Mouse (Mus musculus) CH12.LX (cell line): ENCODE measurements around the gene Syce1. TPM values are rescaled to one million over a fixed set of nuclear protein-coding genes. Genes with fewer than 3 reads are reported as not detected.

Experiments
- DNase-seq: peaks from one replicate; pipeline ENCODE4 v3.0.0-alpha.2; 2013; ENCODE audit errors: extremely low read depth
- H3K27ac ChIP-seq: 2 replicates; pipeline ENCODE4 v1.5.1; 2012; ENCODE audit warnings: low read depth, mild to moderate bottlenecking, control low read depth, moderate library complexity; ENCODE audit not compliant: insufficient read depth
- H3K27me3 ChIP-seq: replicated peaks from 2 replicates; pipeline ENCODE3; 2012; ENCODE audit warnings: inconsistent platforms
- H3K36me3 ChIP-seq, 2 experiments: replicated peaks in 1 of 2; 2 replicates each; pipeline versions ENCODE3 to v1.6.1; 2012; ENCODE audit warnings: inconsistent platforms in 1 of 2, low read length in 1 of 2, mild to moderate bottlenecking in 1 of 2, mixed read lengths in 1 of 2, moderate library complexity in 1 of 2; ENCODE audit not compliant: control insufficient read depth in 1 of 2, insufficient read depth in 1 of 2
- H3K4me1 ChIP-seq, 2 experiments: 2 replicates each; pipeline ENCODE4 v1.6.1; 2012; ENCODE audit warnings: inconsistent platforms in 1 of 2, moderate library complexity in 1 of 2; ENCODE audit not compliant: insufficient read depth in 2 of 2, control insufficient read depth in 1 of 2
- H3K4me2 ChIP-seq: 2 replicates; pipeline ENCODE4 v1.6.1; 2012; ENCODE audit warnings: low read depth, mild to moderate bottlenecking, control low read depth; ENCODE audit not compliant: poor library complexity, insufficient read depth, severe bottlenecking
- H3K4me3 ChIP-seq, 3 experiments: fragments of 150-350 bp in 1 of 3; sonication (generic) in 1 of 3; replicated peaks in 1 of 3; 2 replicates each; pipeline versions ENCODE3 to v1.5.1; 2011 to 2012; ENCODE audit warnings: low read depth in 2 of 3, low read length in 2 of 3, mild to moderate bottlenecking in 2 of 3, moderate library complexity in 2 of 3, control low read depth in 1 of 3, improper control_type of control experiment in 1 of 3, inconsistent platforms in 1 of 3, mixed read lengths in 1 of 3; ENCODE audit not compliant: poor library complexity in 1 of 3
- H3K79me2 ChIP-seq: replicated peaks from 2 replicates; pipeline ENCODE4 v1.6.1; 2012; ENCODE audit warnings: mild to moderate bottlenecking, moderate library complexity; ENCODE audit not compliant: control insufficient read depth, poor library complexity, insufficient read depth, severe bottlenecking; ENCODE audit errors: extremely low read depth
- H3K9ac ChIP-seq: 2 replicates; pipeline ENCODE4 v1.6.1; 2012; ENCODE audit warnings: low read depth, mild to moderate bottlenecking, control low read depth, moderate library complexity; ENCODE audit not compliant: insufficient read depth
- H3K9me3 ChIP-seq: replicated peaks from 2 replicates; pipeline ENCODE3; 2012; ENCODE audit warnings: low read length, inconsistent platforms, mixed read lengths
- CHD1 ChIP-seq: IDR thresholded peaks from 2 replicates; pipeline ENCODE4 v1.6.1; 2012; ENCODE audit warnings: low read depth, low read length, improper control_type of control experiment, inconsistent platforms
- ETS1 ChIP-seq: conservative IDR thresholded peaks from 2 replicates; pipeline ENCODE4 v1.6.1; 2012; ENCODE audit warnings: low read depth, mild to moderate bottlenecking, inconsistent platforms, low read length, improper control_type of control experiment, moderate library complexity
- GABPA ChIP-seq: IDR thresholded peaks from 2 replicates; pipeline ENCODE4 v1.6.1; 2012; ENCODE audit warnings: low read depth, low read length, improper control_type of control experiment, inconsistent platforms; ENCODE audit not compliant: insufficient replicate concordance
- IRF4 ChIP-seq: IDR thresholded peaks from 2 replicates; pipeline ENCODE4 v1.6.1; 2014; ENCODE audit warnings: low read depth, mild to moderate bottlenecking, inconsistent platforms, low read length, improper control_type of control experiment
- JUN ChIP-seq: IDR thresholded peaks from 2 replicates; pipeline ENCODE4 v1.6.1; 2011; ENCODE audit warnings: low read depth, mild to moderate bottlenecking, low read length, improper control_type of control experiment, moderate library complexity; ENCODE audit not compliant: insufficient read depth
- JUND ChIP-seq: conservative IDR thresholded peaks from 2 replicates; pipeline ENCODE4 v1.6.1; 2011; ENCODE audit warnings: low read depth, low read length, improper control_type of control experiment
- MAX ChIP-seq: IDR thresholded peaks from 2 replicates; pipeline ENCODE4 v1.6.1; 2011; ENCODE audit warnings: low read length, improper control_type of control experiment
- MAZ ChIP-seq: IDR thresholded peaks from 2 replicates; pipeline ENCODE4 v1.6.1; 2012; ENCODE audit warnings: low read depth, mild to moderate bottlenecking, inconsistent platforms, low read length, improper control_type of control experiment, moderate library complexity
- MXI1 ChIP-seq: IDR thresholded peaks from 2 replicates; pipeline ENCODE4 v1.6.1; 2011; ENCODE audit warnings: mild to moderate bottlenecking, low read depth, low read length, improper control_type of control experiment
- MYC ChIP-seq: IDR thresholded peaks from 2 replicates; pipeline ENCODE4 v1.6.1; 2011; ENCODE audit warnings: low read depth, mild to moderate bottlenecking, improper control_type of control experiment, low read length
- NELFE ChIP-seq: IDR thresholded peaks from 2 replicates; pipeline ENCODE4 v1.6.1; 2011; ENCODE audit warnings: low read depth, low read length, improper control_type of control experiment
- PAX5 ChIP-seq: IDR thresholded peaks from 2 replicates; pipeline ENCODE4 v1.6.1; 2012; ENCODE audit warnings: low read length, inconsistent platforms, mixed read lengths
- POLR2AphosphoS2 ChIP-seq: IDR thresholded peaks from 2 replicates; pipeline ENCODE4 v1.6.1; 2011; ENCODE audit warnings: low read depth, low read length, improper control_type of control experiment
- SMC3 ChIP-seq: IDR thresholded peaks from 2 replicates; pipeline ENCODE4 v1.6.1; 2011; ENCODE audit warnings: low read depth, low read length, improper control_type of control experiment
- TCF12 ChIP-seq: IDR thresholded peaks from 2 replicates; pipeline ENCODE4 v1.6.1; 2014; ENCODE audit warnings: low read depth, mild to moderate bottlenecking, inconsistent platforms, low read length, improper control_type of control experiment
- USF1 ChIP-seq: IDR thresholded peaks from 2 replicates; pipeline ENCODE4 v1.6.1; 2014; ENCODE audit warnings: low read depth, mild to moderate bottlenecking, inconsistent platforms, low read length, improper control_type of control experiment
- USF2 ChIP-seq: conservative IDR thresholded peaks from 2 replicates; pipeline ENCODE4 v1.6.1; 2011; ENCODE audit warnings: low read depth, low read length, improper control_type of control experiment
- ZMIZ1 ChIP-seq: IDR thresholded peaks from 2 replicates; pipeline ENCODE4 v1.6.1; 2012; ENCODE audit warnings: low read depth, mild to moderate bottlenecking, inconsistent platforms, low read length, improper control_type of control experiment
- dilution Hi-C: fragments of 300-500 bp; cut with MboI; formaldehyde crosslinking; loops from 2 replicates; pipeline ENCODE4 v1.14.3; 2020; ENCODE audit warnings: low sequenced_read_pairs; ENCODE audit not compliant: extremely low pct_unique_long_range_greater_than_20kb, extremely low pct_ligation_motif_present
- in situ Hi-C: fragments of 300-500 bp; cut with MboI; formaldehyde crosslinking; loops from 3 replicates; pipeline ENCODE4 v1.14.3; 2019; ENCODE audit warnings: low sequenced_read_pairs, low pct_ligation_motif_present, low pct_unique_long_range_greater_than_20kb, mixed read lengths
- polyA plus RNA-seq: library from polyadenylated mRNA; unstranded; fragments of >175 nt; gene quantifications from 2 replicates; pipeline ENCODE4 v1.2.1, GENCODE M21; 2012; ENCODE audit warnings: low read depth; ENCODE audit not compliant: insufficient read length
- total RNA-seq, 2 experiments: library from RNA; depleted of rRNA; stranded (reverse); fragments of 300-350 nt in 1 of 2; fragments of >200 nt in 1 of 2; gene quantifications; 2 replicates each; pipeline ENCODE4 v1.2.3; 2012 to 2014

The Syce1 gene
- total and polyA plus RNA-seq, 3 experiments = not detected

GRCm38 (mm10) chr7:140821305-140821652 is 33.6 kb upstream of the Syce1 start:
- no peak overlapping the region for H3K27ac ChIP-seq
- TF ChIP-seq USF2 = no peak
- no peak for TF ChIP-seq ETS1
- TF ChIP-seq JUN = no peak
- no peak for TF ChIP-seq TCF12
- no peak for TF ChIP-seq ZMIZ1
- TF ChIP-seq MYC = no peak
- TF ChIP-seq SMC3 = no peak
- no peak for TF ChIP-seq GABPA
- no peak for TF ChIP-seq NELFE
- TF ChIP-seq USF1 = no peak
- no peak for TF ChIP-seq JUND
- no peak for TF ChIP-seq MXI1
- TF ChIP-seq MAZ = no peak
- TF ChIP-seq CHD1 = no peak
- TF ChIP-seq MAX = no peak
- no peak for TF ChIP-seq POLR2AphosphoS2
- H3K27me3 ChIP-seq = peaks cover 85% of the 10 kb centered on the region
- H3K9me3 ChIP-seq = no peaks in the 10 kb centered on the region
- dilution Hi-C loops (no loop called here), in situ Hi-C loops (no loop called here)
- no peak overlapping the region for H3K4me3 ChIP-seq
- no peaks in the 10 kb centered on the region for H3K4me1 ChIP-seq
- no peaks in the 10 kb centered on the region for H3K36me3 ChIP-seq
- DNase-seq = no peak
- no peak overlapping the region for H3K4me2 ChIP-seq
- no peak overlapping the region for H3K9ac ChIP-seq
- H3K79me2 ChIP-seq = no peaks in the 10 kb centered on the region

GRCm38 (mm10) chr7:140820173-140820572 is 32.5 kb upstream of the Syce1 start:
- no peaks in the 10 kb centered on the region for H3K36me3 ChIP-seq
- DNase-seq = no peak
- H3K79me2 ChIP-seq = no peaks in the 10 kb centered on the region
- H3K27me3 ChIP-seq = peaks cover 81% of the 10 kb centered on the region
- TF ChIP-seq PAX5 (no peak), JUND (no peak), TCF12 (no peak), IRF4 (no peak)
- TF ChIP-seq, all 38 proteins: peak for 0
- in situ Hi-C loops (no loop called here), dilution Hi-C loops (no loop called here)
- Histone ChIP-seq H3K9ac (no peak overlapping the region), H3K4me2 (no peak overlapping the region), H3K9me3 (no peaks in the 10 kb centered on the region), H3K27ac (no peak overlapping the region), H3K4me3 (no peak overlapping the region), H3K4me1 (no peaks in the 10 kb centered on the region)
